Mouse (Mus musculus): Measurements from ENCODE around the gene Pard6b.

DNA sequence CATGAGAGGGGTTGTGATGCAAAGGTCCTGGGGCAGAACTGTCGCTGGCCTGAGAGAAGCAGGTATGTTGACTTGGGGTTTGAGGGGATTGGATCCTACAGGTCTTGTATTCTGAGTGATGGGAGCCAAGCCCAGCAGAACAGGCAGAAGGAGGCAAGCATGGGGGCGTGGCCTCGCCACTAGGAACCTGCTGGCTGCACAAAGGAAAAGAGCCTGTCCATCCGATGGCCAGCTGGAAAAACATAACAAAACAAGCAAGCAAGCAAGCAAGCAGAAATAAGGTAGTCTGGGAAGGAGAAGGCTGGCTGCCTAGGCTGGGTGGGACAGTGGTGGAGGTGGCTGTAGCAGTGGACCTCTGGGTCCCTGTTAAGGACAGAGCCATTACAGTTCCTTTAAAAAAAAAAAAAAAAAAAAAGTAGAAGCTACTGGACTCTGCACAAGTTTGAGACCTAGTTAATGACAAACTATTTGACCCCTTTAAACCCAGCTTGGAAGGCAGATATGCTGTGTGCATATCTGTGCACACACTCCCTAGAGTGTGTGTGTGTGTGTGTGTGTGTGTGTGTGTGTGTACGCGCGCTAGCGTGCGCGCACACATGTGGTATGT lies 36.0 kb upstream of the Pard6b start:
- no peak for TF ChIP-seq MYC (IDR thresholded peaks at IDR 0.05; ENCODE audit: low read depth, low read length)
- no peak for TF ChIP-seq EP300 (IDR thresholded peaks at IDR 0.05; ENCODE audit: low read depth in 1 of 2, low read length in 2 of 2)
- no peak for TF ChIP-seq POLR2A (IDR thresholded peaks at IDR 0.05; ENCODE audit: control insufficient read depth in 1 of 2, insufficient read depth in 1 of 2, low read depth in 1 of 2, low read length in 2 of 2, poor library complexity in 1 of 2)

Measured in MEL (cell line).